Mouse (Mus musculus) kidney, embryonic 16.5 days (tissue): ENCODE results near the gene Zfp69. TPM values are rescaled to one million over a fixed set of nuclear protein-coding genes. Genes with fewer than 3 reads are reported as not detected.

Experiments
- ATAC-seq: fragments of 200-750 bp; cut with Nextera tagmentation; 2 replicates; pipeline ENCODE4 v1.8.0; 2017; ENCODE audit warnings: moderate TSS enrichment; ENCODE audit not compliant: low FRiP score, low TSS enrichment
- H3K27ac ChIP-seq: fragments of 300-500 bp; sonication (generic); 2 replicates; pipeline ENCODE4 v1.5.1; 2014; ENCODE audit warnings: low read length
- H3K27me3 ChIP-seq: fragments of 300-500 bp; sonication (generic); 2 replicates; pipeline ENCODE4 v1.6.1; 2014; ENCODE audit warnings: low read length, control low read depth, mixed read lengths; ENCODE audit not compliant: insufficient read depth
- H3K36me3 ChIP-seq: fragments of 300-500 bp; sonication (generic); 2 replicates; pipeline ENCODE4 v1.6.1; 2014; ENCODE audit warnings: low read length, control low read depth, mixed read lengths; ENCODE audit not compliant: insufficient read depth
- H3K4me1 ChIP-seq: fragments of 300-500 bp; sonication (generic); 2 replicates; pipeline ENCODE4 v1.6.1; 2014; ENCODE audit warnings: low read length, control low read depth, mixed read lengths; ENCODE audit not compliant: insufficient read depth
- H3K4me2 ChIP-seq: fragments of 300-500 bp; sonication (generic); replicated peaks from 2 replicates; pipeline ENCODE4 v1.6.1; 2014; ENCODE audit warnings: low read depth, low read length
- H3K4me3 ChIP-seq: fragments of 300-500 bp; sonication (generic); 2 replicates; pipeline ENCODE4 v1.5.1; 2014; ENCODE audit warnings: mild to moderate bottlenecking, low read length
- H3K9ac ChIP-seq: fragments of 300-500 bp; sonication (generic); replicated peaks from 2 replicates; pipeline ENCODE4 v1.6.1; 2014; ENCODE audit warnings: low read length
- H3K9me3 ChIP-seq: fragments of 300-500 bp; sonication (generic); 2 replicates; pipeline ENCODE4 v1.6.1; 2016; ENCODE audit warnings: low read length, control low read depth
- WGBS: fragments of 180-500 bp; shearing (Covaris S2); extraction: QIAGEN DNeasy Blood & Tissue Kit; methylation state at CpG from one replicate; pipeline ENCODE4 v1.1.7; 2014; 5-methylcytosine and 5-hydroxymethylcytosine counted together
- polyA plus RNA-seq: library from polyadenylated mRNA; unstranded; fragments of >200 nt; fragmentation: Nextera tagmentation; extraction: Ambion mirVana; gene quantifications from 2 replicates; pipeline ENCODE4 v1.2.1, GENCODE M21; 2015

Gene Zfp69
- polyA plus RNA-seq, 1 experiment from 2014 or later, result 10.3 TPM

DNA sequence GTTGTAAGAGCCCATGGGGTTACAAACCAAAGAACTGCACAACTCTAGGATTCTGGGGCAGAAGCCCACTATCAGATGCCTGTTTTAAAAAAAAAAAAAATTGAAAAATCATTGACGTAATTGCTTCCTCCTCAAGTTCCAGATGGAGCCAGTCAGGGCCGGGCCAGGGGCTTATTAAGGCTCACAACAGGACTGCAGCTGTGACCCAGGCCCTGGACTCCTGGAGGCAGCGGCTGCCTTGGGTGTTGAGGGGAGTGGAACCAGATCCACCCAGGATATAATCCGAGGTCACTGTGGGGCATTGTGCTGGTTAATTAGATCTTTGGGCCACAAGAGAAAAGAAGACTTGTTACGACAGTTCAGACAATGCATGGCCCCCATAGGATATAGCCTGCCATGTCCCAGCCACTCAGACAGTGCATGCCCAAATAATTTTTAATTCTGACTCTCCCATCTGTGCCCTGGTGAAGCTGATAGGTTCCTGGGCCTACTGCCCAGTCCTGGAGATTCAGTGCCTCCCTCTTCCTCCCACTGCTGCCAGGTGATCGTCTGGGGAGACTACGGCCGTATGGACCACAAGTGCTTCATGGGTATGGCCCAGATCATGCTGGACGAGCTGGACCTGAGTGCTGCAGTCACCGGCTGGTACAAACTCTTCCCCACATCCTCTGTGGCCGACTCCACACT, 60.6 kb downstream of the Zfp69 start:
- no peak overlapping the region for H3K4me3 ChIP-seq
- H3K27me3 ChIP-seq, result no peaks in the 10 kb centered on the region
- no peak overlapping the region for H3K27ac ChIP-seq
- no peaks in the 10 kb centered on the region for H3K9me3 ChIP-seq
- H3K4me2 ChIP-seq, result no peak overlapping the region
- no peak overlapping the region for H3K9ac ChIP-seq
- peaks cover 5% of the 10 kb centered on the region; the same call in 1 of the 2 replicates for H3K4me1 ChIP-seq
- WGBS, result 56% methylated on average over 11 of the region's 11 CpGs
- no peak for ATAC-seq
- no peaks in the 10 kb centered on the region for H3K36me3 ChIP-seq

DNA sequence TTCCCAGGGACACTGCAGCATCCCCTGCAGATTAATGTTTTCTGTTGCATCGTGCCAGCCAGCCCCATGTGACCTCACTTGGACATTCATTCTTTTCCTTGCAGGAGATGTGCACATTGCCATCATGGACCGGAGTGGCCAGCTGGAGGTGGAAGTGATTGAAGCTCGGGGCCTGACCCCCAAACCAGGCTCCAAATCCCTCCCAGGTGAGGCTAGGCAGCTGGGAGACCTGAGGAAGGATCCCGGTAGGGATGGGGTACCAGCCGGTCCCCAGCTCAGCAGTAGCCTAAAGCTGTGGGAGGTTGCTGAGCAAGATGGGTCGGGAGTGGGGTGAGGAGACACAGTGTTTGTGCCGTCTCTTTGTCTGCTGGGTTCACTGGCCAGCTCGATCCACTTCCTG, 62.6 kb downstream of the Zfp69 start:
- no peaks in the 10 kb centered on the region for H3K27me3 ChIP-seq
- H3K4me2 ChIP-seq, result no peak overlapping the region
- H3K4me3 ChIP-seq, result no peak overlapping the region
- H3K9me3 ChIP-seq, result no peaks in the 10 kb centered on the region
- H3K4me1 ChIP-seq, result 0 out of 2 replicates have a peak, but pooled peaks cover 2% of the 10 kb centered on the region
- no peaks in the 10 kb centered on the region for H3K36me3 ChIP-seq
- H3K27ac ChIP-seq, result no peak overlapping the region
- no peak for ATAC-seq
- WGBS, result 53% methylated on average over 8 of the region's 8 CpGs
- no peak overlapping the region for H3K9ac ChIP-seq

DNA sequence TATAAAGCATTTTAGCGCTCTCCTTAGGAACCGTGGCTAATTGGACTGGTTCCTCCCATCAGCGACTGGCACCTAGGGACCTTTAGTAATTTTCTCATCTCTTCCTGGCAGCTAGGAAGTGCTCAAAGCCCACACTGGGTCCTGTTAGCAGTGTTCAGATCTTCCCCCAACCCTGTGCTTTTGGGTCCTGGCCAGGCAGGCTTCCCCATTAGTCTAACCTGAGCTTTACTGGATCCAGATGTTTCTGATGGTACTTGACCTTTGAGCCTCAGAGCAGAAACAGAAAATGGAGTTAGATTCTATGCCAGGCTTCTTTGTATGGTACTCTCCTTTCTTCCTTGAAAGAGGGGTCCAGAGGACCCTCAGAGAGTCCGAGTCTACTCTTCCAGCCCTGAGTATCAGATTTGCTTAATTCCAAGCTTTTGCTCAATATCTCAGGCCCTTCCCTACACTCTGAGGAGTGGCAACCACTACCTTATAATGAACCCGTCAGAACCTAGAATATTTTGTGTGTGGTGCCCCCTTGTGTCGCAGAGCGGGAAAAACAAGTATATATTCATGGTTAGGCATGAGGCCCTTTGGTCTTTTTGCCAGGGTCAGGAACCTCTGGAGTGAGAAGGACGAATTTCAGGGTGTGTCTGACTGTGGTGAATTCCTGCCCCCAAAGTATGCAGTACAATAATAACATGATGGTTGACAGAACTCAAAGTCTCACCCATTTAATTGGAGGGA, 64.0 kb downstream of the Zfp69 start:
- no peak overlapping the region for H3K27ac ChIP-seq
- no peak overlapping the region for H3K4me2 ChIP-seq
- no peaks in the 10 kb centered on the region for H3K9me3 ChIP-seq
- no peaks in the 10 kb centered on the region for H3K27me3 ChIP-seq
- 35% methylated on average over 8 of the region's 8 CpGs for WGBS
- H3K36me3 ChIP-seq, result no peaks in the 10 kb centered on the region
- H3K4me3 ChIP-seq, result no peak overlapping the region
- ATAC-seq, result no peak; the same call in 1 of the 2 replicates
- H3K4me1 ChIP-seq, result no peaks in the 10 kb centered on the region
- no peak overlapping the region for H3K9ac ChIP-seq

DNA sequence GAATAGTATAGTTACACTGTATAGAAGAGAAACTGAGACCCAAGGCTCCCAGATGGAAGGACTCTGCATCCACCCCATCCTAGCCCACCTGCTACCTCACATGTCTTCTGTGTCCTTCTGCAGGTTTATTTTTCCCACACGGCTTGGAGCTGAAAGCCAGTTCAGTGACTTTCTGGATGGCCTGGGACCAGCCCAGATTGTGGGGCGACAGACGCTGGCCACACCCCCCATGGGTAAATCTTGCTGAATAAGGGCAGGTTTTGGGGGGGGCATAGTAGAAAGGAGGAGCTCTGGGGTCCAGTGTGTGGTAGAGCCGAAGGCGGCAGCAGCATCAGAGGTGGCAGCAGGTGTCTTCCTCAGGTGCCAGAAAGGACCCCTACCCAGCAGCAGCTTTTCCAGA, 64.7 kb downstream of the Zfp69 start:
- Histone ChIP-seq H3K4me3 (no peak overlapping the region), H3K9me3 (no peaks in the 10 kb centered on the region), H3K4me1 (no peaks in the 10 kb centered on the region), H3K4me2 (no peak overlapping the region), H3K9ac (no peak overlapping the region), H3K27ac (no peak overlapping the region), H3K27me3 (no peaks in the 10 kb centered on the region), H3K36me3 (no peaks in the 10 kb centered on the region)
- ATAC-seq, result no peak
- WGBS, result 86% methylated on average over 5 of the region's 5 CpGs

DNA sequence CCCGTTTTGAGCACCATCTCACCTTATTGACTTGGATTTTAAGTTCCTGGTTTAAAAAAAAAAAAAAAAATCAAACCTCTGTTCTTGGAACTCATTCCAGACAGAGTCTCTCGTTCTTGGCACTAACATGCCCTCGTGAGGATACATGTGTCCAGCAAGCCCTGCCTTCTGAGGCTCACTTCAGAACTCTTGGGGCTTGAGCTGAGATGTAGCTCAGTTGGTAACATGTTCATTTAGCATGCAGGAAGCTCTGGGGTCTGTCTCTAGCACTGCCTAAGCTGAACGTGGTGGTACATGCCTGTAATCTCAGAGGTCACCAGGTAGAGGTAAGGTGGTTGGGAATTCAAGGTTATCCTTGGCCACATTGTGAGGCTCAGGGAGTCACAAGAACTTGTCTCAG, 65.4 kb downstream of the Zfp69 start:
- 32% methylated on average over 4 of the region's 4 CpGs for WGBS

DNA sequence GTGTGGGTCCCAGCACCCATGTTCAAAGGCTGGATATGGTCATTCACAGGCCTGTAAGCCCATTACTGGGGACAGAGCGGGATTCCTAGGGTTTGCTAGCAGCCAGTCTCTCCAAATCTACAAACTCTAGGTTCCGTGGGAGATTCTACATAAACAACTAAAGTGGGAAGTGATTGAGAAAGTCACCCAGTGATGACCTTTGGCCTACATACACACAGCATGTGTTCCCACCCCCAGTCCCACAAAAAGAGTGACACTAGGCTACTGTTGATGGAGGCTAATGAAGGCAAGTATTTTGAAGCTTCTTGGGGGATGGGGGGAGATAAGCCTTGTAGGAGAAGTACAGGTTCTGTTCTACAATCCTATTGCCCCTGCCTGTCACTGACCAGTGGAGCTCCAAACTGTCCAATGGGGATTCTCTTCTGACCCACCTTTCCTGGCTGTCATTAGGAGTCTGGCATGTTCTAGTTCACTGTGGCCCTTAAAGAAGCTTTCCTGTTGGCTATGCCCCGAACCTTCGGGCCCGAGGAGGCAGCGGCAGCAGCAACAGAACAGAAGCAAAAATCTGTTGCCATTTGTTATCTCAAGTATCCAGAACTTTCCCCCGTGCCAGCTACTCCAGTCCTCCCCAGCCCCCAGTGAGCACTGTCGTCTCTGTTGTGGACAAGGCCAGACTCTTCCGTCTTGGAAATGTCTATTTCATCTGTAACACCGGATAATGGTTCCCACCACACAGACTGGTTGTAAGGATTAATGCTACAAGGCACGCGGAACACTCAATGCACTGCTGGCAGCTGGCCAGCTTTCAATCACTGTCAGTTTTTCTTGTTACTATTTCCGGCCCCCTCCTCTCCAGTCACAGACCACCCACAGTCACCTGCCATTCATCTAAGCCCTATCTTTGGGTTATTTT, 66.0 kb downstream of the Zfp69 start:
- Histone ChIP-seq H3K4me2 (no peak overlapping the region), H3K27me3 (no peaks in the 10 kb centered on the region), H3K4me3 (no peak overlapping the region), H3K27ac (no peak overlapping the region), H3K4me1 (no peaks in the 10 kb centered on the region), H3K36me3 (no peaks in the 10 kb centered on the region), H3K9ac (no peak overlapping the region), H3K9me3 (no peaks in the 10 kb centered on the region)
- 51% methylated on average over 13 of the region's 13 CpGs for WGBS
- no peak for ATAC-seq

More for the DNA sequence above, 65.4 kb downstream of the Zfp69 start:
- no peak for ATAC-seq
- Histone ChIP-seq H3K27me3 (no peaks in the 10 kb centered on the region), H3K4me2 (no peak overlapping the region), H3K27ac (no peak overlapping the region), H3K9me3 (no peaks in the 10 kb centered on the region), H3K9ac (no peak overlapping the region), H3K4me1 (no peaks in the 10 kb centered on the region), H3K4me3 (no peak overlapping the region), H3K36me3 (no peaks in the 10 kb centered on the region)

DNA sequence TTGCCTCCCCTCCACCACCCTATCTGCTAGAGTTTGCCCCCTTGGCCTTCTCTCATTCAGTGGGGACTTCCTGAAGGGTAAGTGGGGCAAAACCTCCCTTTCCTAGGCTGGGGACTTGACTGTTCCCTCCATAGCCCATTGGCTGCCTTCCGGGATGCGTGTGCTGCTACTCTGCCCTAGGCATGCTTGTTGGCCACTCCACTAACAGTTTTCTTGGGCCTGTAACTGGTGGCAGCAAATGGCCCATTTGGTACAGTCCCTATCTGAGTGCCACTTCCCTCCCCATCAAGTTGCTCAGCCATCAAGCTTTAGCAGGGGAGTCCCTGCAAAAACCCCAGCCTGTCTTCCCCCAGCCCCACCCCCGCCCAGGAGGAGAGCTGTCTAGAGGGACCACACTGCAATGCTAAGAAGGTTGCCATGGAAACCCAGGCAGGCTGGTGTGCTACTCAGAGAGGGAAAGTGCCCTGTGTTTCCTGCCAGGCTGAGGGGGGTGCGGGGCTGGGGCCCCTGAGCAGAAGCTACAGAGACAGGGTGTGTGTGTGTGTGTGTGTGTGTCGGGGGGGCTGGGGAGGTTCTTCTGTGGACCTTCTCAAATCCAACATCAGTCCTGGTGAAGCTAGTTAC, 69.4 kb downstream of the Zfp69 start:
- ATAC-seq, result 0 out of 2 replicates have a peak, but pooled peaks have one; percentile 39

DNA sequence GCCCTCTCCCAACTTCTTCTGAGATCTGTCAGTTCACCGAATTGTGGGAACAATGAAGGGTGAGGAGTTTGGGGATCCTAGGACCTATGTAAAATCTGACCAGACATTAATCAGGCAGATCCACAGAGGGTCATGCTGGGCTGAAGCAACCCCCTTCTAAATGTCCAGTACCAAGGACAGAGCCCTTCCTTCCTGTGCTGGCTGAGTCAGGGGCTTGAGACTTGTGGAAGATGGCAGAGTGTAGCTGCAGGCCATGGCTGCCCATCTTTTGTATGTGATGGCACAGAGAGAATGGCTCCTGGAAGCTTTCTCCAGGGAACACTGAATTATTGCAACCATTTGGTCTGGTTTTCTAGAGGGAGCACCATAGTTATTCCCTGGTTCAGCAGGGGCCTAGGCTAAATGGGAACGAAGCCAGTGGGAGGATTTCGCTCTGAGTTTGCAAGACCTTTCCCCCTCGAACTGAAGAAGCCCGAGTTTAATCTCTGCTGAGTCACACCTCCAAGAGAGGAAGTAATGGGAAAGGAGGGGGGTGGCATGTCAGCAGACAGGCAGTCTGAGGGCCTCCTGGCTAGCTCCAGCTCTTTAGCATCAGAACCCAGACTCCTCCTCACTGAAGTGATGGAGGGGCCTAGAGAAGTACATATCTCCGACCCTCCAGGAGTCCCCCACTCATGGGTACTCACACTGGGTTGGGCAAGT, 70.6 kb downstream of the Zfp69 start:
- Histone ChIP-seq H3K36me3 (no peaks in the 10 kb centered on the region), H3K4me2 (no peak overlapping the region), H3K4me1 (no peaks in the 10 kb centered on the region), H3K9me3 (no peaks in the 10 kb centered on the region), H3K27ac (no peak overlapping the region), H3K4me3 (no peak overlapping the region), H3K9ac (no peak overlapping the region), H3K27me3 (no peaks in the 10 kb centered on the region)
- 48% methylated on average over 6 of the region's 6 CpGs for WGBS
- ATAC-seq, result no peak

More for the DNA sequence above, 69.4 kb downstream of the Zfp69 start:
- no peak overlapping the region for H3K4me2 ChIP-seq
- no peaks in the 10 kb centered on the region for H3K27me3 ChIP-seq
- H3K4me1 ChIP-seq, result no peaks in the 10 kb centered on the region
- H3K4me3 ChIP-seq, result no peak overlapping the region
- no peaks in the 10 kb centered on the region for H3K9me3 ChIP-seq
- no peaks in the 10 kb centered on the region for H3K36me3 ChIP-seq
- no peak overlapping the region for H3K27ac ChIP-seq
- WGBS, result 53% methylated on average over 5 of the region's 5 CpGs
- H3K9ac ChIP-seq, result no peak overlapping the region
